Mouse (Mus musculus) MEL (cell line): Measurements from ENCODE around the gene Ankrd50.

ENCODE experiments used
- CHD1 ChIP-seq: IDR thresholded peaks from 2 replicates; pipeline ENCODE4 v1.6.1; 2012; ENCODE audit warnings: low read depth, mild to moderate bottlenecking, inconsistent platforms, low read length, improper control_type of control experiment
- CTCF ChIP-seq, 3 experiments: IDR thresholded peaks in 2 of 3; conservative IDR thresholded peaks in 1 of 3; 2 replicates each; pipeline ENCODE4 v1.5.1; 2011 to 2012; ENCODE audit warnings: low read length in 3 of 3, low read depth in 2 of 3, mild to moderate bottlenecking in 2 of 3, improper control_type of control experiment in 1 of 3, inconsistent platforms in 1 of 3, mixed read lengths in 1 of 3, moderate library complexity in 1 of 3; ENCODE audit not compliant: control insufficient read depth in 1 of 3, insufficient read depth in 1 of 3, poor library complexity in 1 of 3, severe bottlenecking in 1 of 3
- HCFC1 ChIP-seq: IDR thresholded peaks from 2 replicates; pipeline ENCODE4 v1.6.1; 2012; ENCODE audit warnings: low read depth, mild to moderate bottlenecking, inconsistent platforms, low read length, improper control_type of control experiment, moderate library complexity
- MAX ChIP-seq: IDR thresholded peaks from 2 replicates; pipeline ENCODE4 v1.6.1; 2011; ENCODE audit warnings: low read length, improper control_type of control experiment
- MEF2A ChIP-seq: IDR thresholded peaks from 2 replicates; pipeline ENCODE4 v1.6.1; 2014; ENCODE audit warnings: low read depth, mild to moderate bottlenecking, inconsistent platforms, low read length, improper control_type of control experiment; ENCODE audit not compliant: poor library complexity, insufficient replicate concordance, severe bottlenecking; ENCODE audit errors: extremely low read depth
- MXI1 ChIP-seq: IDR thresholded peaks from 2 replicates; pipeline ENCODE4 v1.6.1; 2011; ENCODE audit warnings: mild to moderate bottlenecking, low read depth, low read length, improper control_type of control experiment
- NELFE ChIP-seq: IDR thresholded peaks from 2 replicates; pipeline ENCODE4 v1.6.1; 2011; ENCODE audit warnings: low read depth, low read length, improper control_type of control experiment
- POLR2A ChIP-seq, 2 experiments: IDR thresholded peaks; 2 replicates each; pipeline ENCODE4 v1.6.1; 2011 to 2012; ENCODE audit warnings: low read length in 2 of 2, mild to moderate bottlenecking in 2 of 2, control low read depth in 1 of 2, improper control_type of control experiment in 1 of 2, low read depth in 1 of 2, moderate library complexity in 1 of 2; ENCODE audit not compliant: control insufficient read depth in 1 of 2, insufficient read depth in 1 of 2, poor library complexity in 1 of 2
- POLR2AphosphoS5 ChIP-seq: IDR thresholded peaks from 2 replicates; pipeline ENCODE4 v1.6.1; 2012; ENCODE audit warnings: low read depth, borderline replicate concordance, mild to moderate bottlenecking, inconsistent platforms, low read length, moderate library complexity, mixed read lengths
- TCF12 ChIP-seq: IDR thresholded peaks from 2 replicates; pipeline ENCODE4 v1.6.1; 2014; ENCODE audit warnings: low read depth, mild to moderate bottlenecking, inconsistent platforms, low read length, improper control_type of control experiment, moderate library complexity

GRCm38 (mm10) chr3:38460250-38460624 lies 24.4 kb downstream of the Ankrd50 start:
- TF ChIP-seq POLR2AphosphoS5 (no peak), CTCF (IDR thresholded peaks at IDR 0.05 in 2 of 3, conservative IDR thresholded peaks at IDR 0.05 in 1 of 3; ENCODE audit: control insufficient read depth in 1 of 3, insufficient read depth in 1 of 3, low read depth in 2 of 3, low read length in 3 of 3, poor library complexity in 1 of 3, severe bottlenecking in 1 of 3) (no peak), MAX (no peak), CHD1 (no peak), POLR2A (IDR thresholded peaks at IDR 0.05; ENCODE audit: control insufficient read depth in 1 of 2, insufficient read depth in 1 of 2, low read depth in 1 of 2, low read length in 2 of 2, poor library complexity in 1 of 2) (no peak), NELFE (no peak), TCF12 (no peak), MEF2A (no peak), HCFC1 (no peak), MXI1 (no peak)
